Mouse (Mus musculus): ENCODE measurements around the gene Zfp410. TPM values are rescaled to one million over a fixed set of nuclear protein-coding genes. Genes with fewer than 3 reads are reported as not detected.

Gene Zfp410
- polyA plus RNA-seq, 1 experiment from 2014 or later: 120 TPM

DNA sequence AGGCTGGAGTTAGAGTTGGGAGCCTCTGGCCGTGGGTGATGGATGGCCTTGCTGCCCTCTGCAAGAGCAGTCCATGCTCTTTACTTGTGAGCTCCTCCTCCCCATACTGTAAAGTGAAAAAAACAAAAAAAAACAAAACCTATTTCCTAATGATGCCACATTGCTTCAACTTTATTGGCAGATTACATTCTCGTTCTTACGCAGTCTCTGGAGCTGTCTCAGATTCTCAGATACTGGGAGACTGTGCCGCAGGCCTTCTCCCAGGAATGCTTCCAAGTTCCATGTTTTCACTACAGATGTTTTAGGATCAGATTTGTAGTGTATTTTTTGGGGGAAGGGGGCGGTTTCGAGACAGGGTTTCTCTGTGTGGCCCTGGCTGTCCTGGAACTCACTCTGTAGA, 48.5 kb downstream of the Zfp410 start:
- Histone ChIP-seq H3K27me3 (ENCODE audit: poor library complexity, severe bottlenecking) (no peaks in the 10 kb centered on the region), H3K4me1 (peaks cover 29% of the 10 kb centered on the region), H3K27ac (no peak overlapping the region), H3K9me3 (no peaks in the 10 kb centered on the region), H3K4me3 (no peak overlapping the region), H3K36me3 (replicated peaks) (peaks cover 34% of the 10 kb centered on the region)
- DNase-seq (ENCODE audit: extremely low spot score, low spot score): no peak
- WGBS: 95% methylated on average over 6 of the region's 6 CpGs

DNA sequence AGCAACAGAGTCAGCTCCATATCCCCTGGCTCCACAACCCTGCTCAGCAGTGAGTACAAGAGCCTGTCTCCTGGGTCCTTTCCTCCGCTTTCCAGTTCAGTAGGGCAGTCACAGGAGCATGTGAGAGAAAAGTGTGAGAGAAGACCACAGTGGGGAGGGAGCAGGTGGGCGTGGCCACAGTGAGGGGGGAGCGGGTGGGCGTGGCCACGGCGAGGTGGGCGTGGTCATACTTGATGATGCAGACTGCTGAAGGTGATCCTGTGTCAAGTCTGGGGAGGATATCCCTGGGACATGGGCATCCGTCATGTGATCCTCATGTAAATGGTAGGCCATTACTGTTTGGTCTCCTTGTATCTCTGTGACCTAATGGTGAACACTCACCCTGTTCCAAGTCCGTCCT, 50.3 kb downstream of the Zfp410 start:
- Histone ChIP-seq H3K36me3 (replicated peaks) (peaks cover 53% of the 10 kb centered on the region), H3K27ac (no peak overlapping the region), H3K9me3 (no peaks in the 10 kb centered on the region), H3K27me3 (ENCODE audit: poor library complexity, severe bottlenecking) (no peaks in the 10 kb centered on the region), H3K4me3 (no peak overlapping the region), H3K4me1 (peaks cover 22% of the 10 kb centered on the region)
- DNase-seq (ENCODE audit: extremely low spot score, low spot score): no peak
- 65% methylated on average over 9 of the region's 9 CpGs for whole genome bisulfite sequencing

DNA sequence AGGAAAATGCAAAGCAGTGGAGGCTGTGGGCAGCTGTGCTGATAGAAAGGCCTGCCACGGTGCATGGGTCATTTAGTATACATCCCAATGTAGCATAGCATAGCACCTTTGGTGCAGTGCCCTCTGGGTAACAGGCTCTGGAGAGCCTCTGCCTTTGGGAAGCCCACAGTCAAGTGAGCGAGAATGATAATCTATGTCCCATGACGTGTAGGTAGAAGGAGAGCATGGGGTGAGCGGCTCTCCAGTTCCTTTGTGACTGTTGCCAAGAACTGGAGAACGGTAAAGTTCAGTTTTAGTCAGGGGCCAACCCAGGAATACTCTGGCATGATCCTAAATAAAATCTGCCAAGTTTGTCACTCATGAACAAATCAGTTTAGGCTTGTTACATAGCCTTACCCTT, 55.0 kb downstream of the Zfp410 start:
- Histone ChIP-seq H3K4me3 (no peak overlapping the region), H3K4me1 (no peaks in the 10 kb centered on the region), H3K36me3 (replicated peaks) (peaks cover 92% of the 10 kb centered on the region), H3K27ac (no peak overlapping the region), H3K27me3 (ENCODE audit: poor library complexity, severe bottlenecking) (no peaks in the 10 kb centered on the region), H3K9me3 (no peaks in the 10 kb centered on the region)
- WGBS: 95% methylated on average over 5 of the region's 5 CpGs
- no peak for DNase-seq (ENCODE audit: extremely low spot score, low spot score)

DNA sequence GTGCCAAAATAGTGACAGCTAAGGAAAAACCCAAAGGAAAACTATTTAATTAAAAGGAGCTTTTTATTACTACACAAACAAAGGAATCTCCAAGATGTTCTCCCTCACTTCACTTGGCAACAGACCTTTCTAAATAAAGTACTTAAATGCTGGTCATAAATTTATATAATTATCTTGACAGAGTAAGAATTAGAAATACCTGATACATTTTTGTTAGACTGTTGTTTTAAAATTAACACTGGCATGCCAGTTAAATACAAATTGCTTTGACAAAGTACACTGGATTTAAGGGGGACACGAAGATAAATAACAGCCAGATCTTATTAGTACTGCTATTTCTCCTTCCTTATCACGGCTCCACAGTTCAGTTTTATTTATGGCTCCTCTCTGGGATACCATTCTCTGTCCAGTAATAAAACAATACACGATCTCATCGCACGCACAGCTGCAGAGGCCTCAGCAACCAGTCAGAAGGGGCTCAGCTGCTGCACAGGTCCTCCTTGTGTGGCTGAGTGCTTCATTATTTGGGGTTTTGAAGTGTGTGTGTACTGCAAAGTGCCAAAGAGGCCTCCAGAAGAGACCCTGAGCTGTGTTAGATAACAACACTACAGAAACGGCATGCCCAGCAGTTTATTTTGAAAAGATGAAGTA, 57.3 kb downstream of the Zfp410 start:
- H3K27ac ChIP-seq: no peak overlapping the region
- H3K4me3 ChIP-seq: no peak overlapping the region
- H3K36me3 ChIP-seq (replicated peaks): peaks cover 70% of the 10 kb centered on the region
- H3K4me1 ChIP-seq: no peaks in the 10 kb centered on the region
- WGBS: 93% methylated on average over 6 of the region's 6 CpGs
- no peaks in the 10 kb centered on the region for H3K9me3 ChIP-seq
- no peaks in the 10 kb centered on the region for H3K27me3 ChIP-seq (ENCODE audit: poor library complexity, severe bottlenecking)
- DNase-seq (ENCODE audit: extremely low spot score, low spot score): no peak

DNA sequence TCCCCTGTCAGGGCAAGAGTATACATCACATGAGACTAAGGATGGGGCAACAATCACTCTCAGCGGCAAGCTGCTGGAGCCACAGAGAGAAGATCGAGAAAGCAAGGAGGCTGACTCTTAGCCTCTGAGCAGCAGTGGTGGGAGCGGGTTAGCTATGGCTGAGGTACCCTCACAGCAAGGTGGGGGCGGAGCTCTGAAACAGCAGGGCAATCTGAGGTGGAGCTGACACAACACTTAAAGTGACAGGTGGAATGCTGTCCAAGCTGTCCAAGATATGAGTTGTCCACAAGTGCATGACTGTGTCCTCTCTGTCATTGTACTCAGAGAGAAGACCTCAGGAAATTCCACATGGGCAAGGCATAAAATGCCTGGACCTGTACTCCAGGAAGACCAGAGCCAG, 65.7 kb downstream of the Zfp410 start:
- H3K9me3 ChIP-seq: no peaks in the 10 kb centered on the region
- 87% methylated on average over 4 of the region's 4 CpGs for WGBS
- H3K4me1 ChIP-seq: no peaks in the 10 kb centered on the region

DNA sequence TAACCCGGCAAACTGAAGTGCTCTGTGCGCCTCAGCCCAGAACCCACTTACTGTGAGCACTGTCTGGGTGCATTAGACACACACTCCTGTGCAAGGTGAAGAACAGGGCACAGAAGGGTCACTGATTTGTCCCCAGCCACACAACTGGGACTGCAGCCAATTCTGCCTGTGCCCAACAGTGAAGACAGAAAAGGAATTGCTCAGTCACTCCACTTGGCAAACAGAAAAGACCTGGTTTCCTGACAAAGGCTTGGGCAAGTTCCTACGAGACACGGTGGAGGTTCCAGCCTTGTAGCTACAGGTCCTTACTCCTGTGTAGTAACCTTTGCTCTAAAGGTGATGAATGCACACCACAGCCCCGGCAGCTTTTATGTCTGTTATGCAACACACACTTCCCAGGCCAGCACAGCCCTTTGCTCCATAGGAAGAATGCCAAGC, 68.0 kb downstream of the Zfp410 start:
- Histone ChIP-seq H3K9me3 (no peaks in the 10 kb centered on the region), H3K27ac (no peak overlapping the region), H3K4me3 (no peak overlapping the region), H3K4me1 (no peaks in the 10 kb centered on the region), H3K36me3 (replicated peaks) (0 out of 2 replicates have a peak, but pooled peaks cover 6% of the 10 kb centered on the region), H3K27me3 (ENCODE audit: poor library complexity, severe bottlenecking) (no peaks in the 10 kb centered on the region)
- 91% methylated on average over 5 of the region's 5 CpGs for WGBS
- no peak for DNase-seq (ENCODE audit: extremely low spot score, low spot score)

More for the DNA sequence above, 65.7 kb downstream of the Zfp410 start:
- Histone ChIP-seq H3K4me3 (no peak overlapping the region), H3K27ac (no peak overlapping the region), H3K36me3 (replicated peaks) (0 out of 2 replicates have a peak, but pooled peaks cover 6% of the 10 kb centered on the region), H3K27me3 (ENCODE audit: poor library complexity, severe bottlenecking) (no peaks in the 10 kb centered on the region)
- DNase-seq (ENCODE audit: extremely low spot score, low spot score): no peak

DNA sequence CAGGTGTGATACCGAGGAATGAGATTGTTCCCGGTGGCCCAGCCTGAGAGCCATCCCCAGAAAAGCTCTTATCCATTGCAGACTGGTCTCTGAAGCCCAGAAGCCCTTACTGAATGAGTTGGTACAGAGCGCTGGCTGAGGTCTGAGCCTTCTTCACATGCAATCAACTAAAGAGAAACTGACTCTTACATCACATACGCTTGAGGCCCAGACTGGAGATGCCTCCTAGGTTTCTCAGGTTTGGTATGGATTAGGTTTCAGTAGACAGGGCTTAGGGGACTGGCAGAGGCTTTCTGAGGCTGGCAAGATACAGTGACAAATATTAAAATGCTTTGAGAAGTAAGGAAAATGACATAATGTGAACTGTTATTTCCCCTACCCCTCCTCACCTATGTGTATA, 68.8 kb downstream of the Zfp410 start:
- Histone ChIP-seq H3K9me3 (no peaks in the 10 kb centered on the region), H3K4me1 (no peaks in the 10 kb centered on the region), H3K27ac (no peak overlapping the region), H3K4me3 (no peak overlapping the region), H3K27me3 (ENCODE audit: poor library complexity, severe bottlenecking) (no peaks in the 10 kb centered on the region), H3K36me3 (replicated peaks) (0 out of 2 replicates have a peak, but pooled peaks cover 6% of the 10 kb centered on the region)
- no peak for DNase-seq (ENCODE audit: extremely low spot score, low spot score)
- WGBS: 96% methylated on average over 4 of the region's 4 CpGs

DNA sequence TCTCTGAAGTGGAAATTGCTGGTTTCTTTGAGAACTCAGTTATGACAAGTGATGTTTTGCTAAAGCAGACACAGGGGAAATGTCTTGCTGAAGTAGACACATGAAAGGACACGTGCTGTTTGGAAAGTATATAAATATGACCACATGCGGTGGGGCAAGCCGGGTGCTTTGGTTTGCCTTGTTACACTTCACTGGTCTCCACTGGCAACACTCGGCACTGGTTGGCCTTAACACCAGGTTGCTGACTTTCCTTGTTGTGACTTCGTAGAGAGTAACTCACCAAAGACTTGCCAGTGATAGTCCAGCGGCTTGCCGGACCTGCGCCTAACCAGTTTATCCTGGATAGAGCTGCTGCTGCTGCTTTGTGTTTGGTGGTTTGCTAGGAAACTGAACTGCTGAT, 71.4 kb downstream of the Zfp410 start:
- Histone ChIP-seq H3K4me3 (no peak overlapping the region), H3K27me3 (ENCODE audit: poor library complexity, severe bottlenecking) (no peaks in the 10 kb centered on the region), H3K27ac (no peak overlapping the region), H3K36me3 (replicated peaks) (no peaks in the 10 kb centered on the region), H3K4me1 (no peaks in the 10 kb centered on the region), H3K9me3 (no peaks in the 10 kb centered on the region)
- no peak for DNase-seq (ENCODE audit: extremely low spot score, low spot score)
- 93% methylated on average over 8 of the region's 8 CpGs for WGBS

DNA sequence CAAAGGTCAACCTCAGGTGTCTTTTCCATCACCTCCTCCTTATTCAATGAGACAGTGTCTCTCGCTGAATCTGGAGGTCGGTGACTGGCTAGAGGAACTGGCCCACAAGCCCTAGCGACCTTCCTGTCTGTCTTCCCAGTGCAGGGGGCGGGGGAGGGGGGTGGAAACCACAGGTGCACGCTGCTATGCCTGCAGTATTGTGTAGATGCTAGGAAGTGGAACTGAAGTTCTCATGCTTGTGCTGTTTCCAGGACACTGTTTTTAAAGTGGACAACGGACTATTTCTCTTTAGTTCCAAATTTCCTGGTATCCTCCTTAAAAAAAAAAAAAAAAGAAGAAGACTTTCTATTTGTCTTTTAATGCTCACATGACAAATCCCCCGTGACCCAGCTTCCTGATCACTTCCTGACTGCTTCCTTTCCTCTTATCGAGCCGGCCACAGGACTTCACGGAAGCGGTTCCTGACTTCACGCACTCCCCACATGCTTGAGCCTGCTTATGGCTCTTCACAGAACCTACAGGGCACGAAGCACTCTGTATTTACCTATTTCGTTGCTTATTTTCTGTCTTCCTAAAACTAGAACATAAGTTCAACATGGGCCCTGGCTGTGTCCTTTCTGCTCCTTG, 72.2 kb downstream of the Zfp410 start:
- H3K36me3 ChIP-seq (replicated peaks): no peaks in the 10 kb centered on the region
- no peak for DNase-seq (ENCODE audit: extremely low spot score, low spot score)
- no peaks in the 10 kb centered on the region for H3K27me3 ChIP-seq (ENCODE audit: poor library complexity, severe bottlenecking)
- H3K4me3 ChIP-seq: no peak overlapping the region
- 78% methylated on average over 14 of the region's 14 CpGs for WGBS
- H3K27ac ChIP-seq: no peak overlapping the region
- no peaks in the 10 kb centered on the region for H3K9me3 ChIP-seq
- no peaks in the 10 kb centered on the region for H3K4me1 ChIP-seq

DNA sequence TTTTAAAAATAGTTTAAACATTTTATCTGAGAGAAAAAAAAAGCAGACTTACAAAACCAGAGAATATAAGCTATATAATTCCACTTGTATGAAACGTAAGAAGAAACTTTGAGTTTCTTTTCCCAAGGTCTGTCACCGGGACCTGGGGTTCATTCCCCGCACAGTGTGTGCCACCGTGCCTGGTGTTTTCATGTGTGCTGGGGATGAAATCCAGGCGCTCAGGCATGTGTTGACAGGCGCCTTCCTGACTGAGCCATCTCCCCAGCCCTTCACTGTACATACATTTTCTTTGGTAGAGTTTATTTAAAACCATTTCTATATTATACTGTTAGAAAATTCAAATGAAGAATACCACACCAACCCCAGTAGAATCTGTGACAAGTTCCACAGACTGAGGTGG, 73.7 kb downstream of the Zfp410 start:
- 91% methylated on average over 6 of the region's 6 CpGs for WGBS

DNA sequence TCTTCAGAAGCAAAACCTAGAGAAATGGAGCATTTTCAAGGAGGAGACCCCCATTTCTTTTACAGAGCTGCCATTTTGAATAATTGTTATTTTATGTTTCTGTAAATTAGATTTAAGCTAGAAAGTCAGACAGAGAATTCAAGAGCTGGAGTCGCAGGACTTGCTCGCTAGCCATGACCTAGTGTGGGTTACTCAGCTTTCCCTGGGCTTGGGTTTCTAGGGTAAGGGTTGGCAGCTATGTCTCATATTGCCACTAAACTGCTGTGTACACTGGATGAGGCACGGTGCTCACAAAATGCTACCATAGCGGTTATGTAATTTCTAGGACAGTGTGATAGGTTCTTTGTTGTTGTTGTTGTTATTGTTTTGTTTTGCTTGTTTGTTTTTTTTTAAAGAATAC, 76.0 kb downstream of the Zfp410 start:
- no peak for DNase-seq (ENCODE audit: extremely low spot score, low spot score)
- no peaks in the 10 kb centered on the region for H3K36me3 ChIP-seq (replicated peaks)
- WGBS: 96% methylated on average over 4 of the region's 4 CpGs
- H3K4me3 ChIP-seq: no peak overlapping the region
- no peaks in the 10 kb centered on the region for H3K27me3 ChIP-seq (ENCODE audit: poor library complexity, severe bottlenecking)
- H3K4me1 ChIP-seq: no peaks in the 10 kb centered on the region
- H3K27ac ChIP-seq: no peak overlapping the region
- H3K9me3 ChIP-seq: no peaks in the 10 kb centered on the region

More for the DNA sequence above, 73.7 kb downstream of the Zfp410 start:
- H3K27me3 ChIP-seq (ENCODE audit: poor library complexity, severe bottlenecking): no peaks in the 10 kb centered on the region
- no peak for DNase-seq (ENCODE audit: extremely low spot score, low spot score)
- no peaks in the 10 kb centered on the region for H3K9me3 ChIP-seq
- H3K36me3 ChIP-seq (replicated peaks): no peaks in the 10 kb centered on the region
- H3K4me3 ChIP-seq: no peak overlapping the region
- H3K4me1 ChIP-seq: no peaks in the 10 kb centered on the region
- H3K27ac ChIP-seq: no peak overlapping the region

All from forebrain, embryonic 10.5 days (tissue).